Comparison of ENCODE assay signal across 21 mouse cellular contexts in the genomic region with DNA sequence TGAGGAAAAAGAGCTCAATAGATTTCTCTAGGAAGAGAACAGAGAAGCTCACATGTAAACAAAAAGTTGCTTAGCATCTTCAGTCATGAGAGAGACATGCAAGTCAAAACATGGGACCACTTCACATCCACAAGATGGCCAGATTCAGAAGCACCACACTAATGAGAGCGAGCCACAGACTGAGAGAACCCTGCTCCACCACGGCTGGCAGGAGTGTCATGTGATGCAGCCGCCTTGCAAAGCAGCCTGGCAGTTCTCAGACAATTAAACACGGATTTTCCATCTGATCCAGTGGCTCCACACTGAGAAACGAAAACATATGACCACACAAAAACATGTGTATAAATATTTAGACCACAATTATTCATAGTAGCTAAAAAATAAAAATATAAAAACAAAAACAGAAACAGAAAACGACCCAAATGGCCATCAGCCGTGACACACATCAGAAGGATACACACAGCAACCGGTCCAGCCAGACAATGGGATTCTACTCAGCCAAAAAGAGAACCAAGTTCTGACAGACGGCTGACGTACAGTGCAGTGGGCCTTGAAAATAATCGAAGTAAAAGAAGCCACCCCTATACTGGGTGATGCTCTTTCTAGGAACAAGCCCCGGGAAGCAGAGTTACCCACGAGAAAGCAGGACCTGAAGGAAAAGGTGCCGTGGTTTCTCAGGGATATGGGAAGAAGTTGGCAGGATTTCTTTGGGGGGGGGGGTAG. TPM values are rescaled to one million over a fixed set of nuclear protein-coding genes. Genes with fewer than 3 reads are reported as not detected.
DNase-seq lines count a peak whose midpoint lies in the region; ATAC-seq lines count a peak whose summit lies in the region.
"Had no signal": no experiment of that assay in that cellular context is flagged by ENCODE, and none has a peak within 500 bp of the region (broad histone marks: within the 10 kb centered on the region; RNA-seq: fewer than 3 reads in every experiment).

No protein-coding gene starts in this region.

- 80% methylated on average over 14 of the region's 14 CpGs for WGBS in midbrain, embryonic 12.5 days
- 85% methylated on average over 14 of the region's 14 CpGs for WGBS in midbrain, embryonic 11.5 days
- 65% methylated on average over 14 of the region's 14 CpGs for WGBS in hindbrain, embryonic 15.5 days

- H3K9ac ChIP-seq in midbrain, embryonic 12.5 days (replicated peaks): no peak overlapping the region
- no peak overlapping the region for H3K9ac ChIP-seq in midbrain, embryonic 11.5 days (ENCODE audit: low read length)
- no peak overlapping the region for H3K9ac ChIP-seq in hindbrain, embryonic 15.5 days
- H3K9ac ChIP-seq: embryonic facial prominence, embryonic 12.5 days; stomach, embryonic 15.5 days had no signal

- H3K36me3 ChIP-seq in midbrain, embryonic 12.5 days: peaks cover 70% of the 10 kb centered on the region
- H3K36me3 ChIP-seq in midbrain, embryonic 11.5 days (ENCODE audit: control insufficient read depth, insufficient read depth, low read length): peaks cover 21% of the 10 kb centered on the region
- peaks cover 14% of the 10 kb centered on the region; the same call in 1 of the 2 replicates for H3K36me3 ChIP-seq in hindbrain, embryonic 15.5 days

- peak; percentile 51 to 65 for DNase-seq in cerebellum, postnatal 14 days
- DNase-seq in cerebellum, adult 11-12 months: no peak
- no peak for DNase-seq in midbrain, embryonic 11.5 days (ENCODE audit: low spot score, missing footprints)
- DNase-seq in retina, embryonic 14.5 days (ENCODE audit: low spot score): peak; percentile 50
- DNase-seq in lung, postnatal 25 days (ENCODE audit: low spot score): no peak
- DNase-seq: adrenal gland, postnatal 25 days; cerebellum, postnatal 36 days; gastrocnemius, postnatal 10 days; heart, postnatal 14 days; kidney, postnatal 10 days; liver; lung, adult 2 months; spleen, adult 18-20 months had no signal

- no peak for ATAC-seq in midbrain, embryonic 12.5 days (ENCODE audit: low FRiP score, low read depth)
- ATAC-seq in midbrain, embryonic 11.5 days (ENCODE audit: low FRiP score): no peak
- ATAC-seq in hindbrain, embryonic 15.5 days (ENCODE audit: low FRiP score, low read depth): peak; percentile 75
- ATAC-seq in CD4-positive, CD25-positive, alpha-beta regulatory T cell, adult 4 months: no peak
- ATAC-seq: activated CD4-positive, CD25-positive, alpha-beta regulatory T cell, adult 4 months; intestine, postnatal 0 days had no signal

- no peaks in the 10 kb centered on the region for H3K27me3 ChIP-seq in midbrain, embryonic 12.5 days
- H3K27me3 ChIP-seq in midbrain, embryonic 11.5 days (ENCODE audit: control insufficient read depth, insufficient read depth, low read length): no peaks in the 10 kb centered on the region
- H3K27me3 ChIP-seq in hindbrain, embryonic 15.5 days: no peaks in the 10 kb centered on the region
- H3K27me3 ChIP-seq: embryonic facial prominence, embryonic 12.5 days; stomach, embryonic 15.5 days had no signal

- H3K4me2 ChIP-seq in midbrain, embryonic 12.5 days (replicated peaks): no peak overlapping the region
- no peak overlapping the region for H3K4me2 ChIP-seq in midbrain, embryonic 11.5 days
- H3K4me2 ChIP-seq in hindbrain, embryonic 15.5 days: no peak overlapping the region
- H3K4me2 ChIP-seq: embryonic facial prominence, embryonic 12.5 days; stomach, embryonic 15.5 days had no signal

- no peaks in the 10 kb centered on the region for H3K9me3 ChIP-seq in midbrain, embryonic 12.5 days
- no peaks in the 10 kb centered on the region for H3K9me3 ChIP-seq in midbrain, embryonic 11.5 days (ENCODE audit: control insufficient read depth, low read length)
- no peaks in the 10 kb centered on the region for H3K9me3 ChIP-seq in hindbrain, embryonic 15.5 days
- H3K9me3 ChIP-seq: embryonic facial prominence, embryonic 12.5 days; stomach, embryonic 15.5 days had no signal

- no peak overlapping the region for H3K4me3 ChIP-seq in midbrain, embryonic 12.5 days
- H3K4me3 ChIP-seq in midbrain, embryonic 11.5 days (ENCODE audit: low read depth, low read length): no peak overlapping the region
- H3K4me3 ChIP-seq in hindbrain, embryonic 15.5 days: no peak overlapping the region
- H3K4me3 ChIP-seq: embryonic facial prominence, embryonic 12.5 days; myocyte; stomach, embryonic 15.5 days had no signal

- H3K4me1 ChIP-seq in midbrain, embryonic 12.5 days: no peaks in the 10 kb centered on the region
- no peaks in the 10 kb centered on the region for H3K4me1 ChIP-seq in midbrain, embryonic 11.5 days (ENCODE audit: control insufficient read depth, insufficient read depth, low read length)
- no peaks in the 10 kb centered on the region for H3K4me1 ChIP-seq in hindbrain, embryonic 15.5 days (replicated peaks)
- H3K4me1 ChIP-seq: embryonic facial prominence, embryonic 12.5 days; stomach, embryonic 15.5 days had no signal

- H3K27ac ChIP-seq in midbrain, embryonic 12.5 days (replicated peaks): 0 out of 2 replicates have a peak overlapping the region, but pooled peaks have one; percentile 4
- H3K27ac ChIP-seq in midbrain, embryonic 11.5 days (ENCODE audit: low read depth, low read length): no peak overlapping the region
- H3K27ac ChIP-seq in hindbrain, embryonic 15.5 days (replicated peaks): peak overlapping the region; percentile 69
- H3K27ac ChIP-seq: embryonic facial prominence, embryonic 12.5 days; stomach, embryonic 15.5 days had no signal

RNA-seq across cellular contexts. Expression of a gene that starts 40.2 kb away (rescaled TPM):
- 11.3 and 11.4 TPM in 2 replicates for polyA plus RNA-seq in midbrain, embryonic 12.5 days (2016; fragmentation: Nextera tagmentation; extraction: Ambion mirVana)
- 9.8 and 10.7 TPM in 2 replicates for polyA plus RNA-seq in midbrain, embryonic 11.5 days (2014; fragmentation: Nextera tagmentation; extraction: Ambion mirVana)
- 8.2 and 8.5 TPM in 2 replicates for polyA plus RNA-seq in hindbrain, embryonic 15.5 days (2015; fragmentation: Nextera tagmentation; extraction: Ambion mirVana)
- polyA plus RNA-seq in CD4-positive, CD25-positive, alpha-beta regulatory T cell, adult 4 months (2017; shearing (Covaris generic)): 1 to 10 TPM; 2.5 to 2.9 TPM

Comparison
In these comparisons a context has a peak if more than half of its experiments do, and no peak if none do; other contexts are left out.
1. DNase-seq: peak in cerebellum, postnatal 14 days (2 of 2) and retina, embryonic 14.5 days (single experiment); none in cerebellum, adult 11-12 months (single experiment), midbrain, embryonic 11.5 days (single experiment) and lung, postnatal 25 days (single experiment).